Mouse (Mus musculus) left cerebral cortex, adult 8-10 months (tissue): ENCODE measurements around the gene Cyp2a4. TPM values are rescaled to one million over a fixed set of nuclear protein-coding genes. Genes with fewer than 3 reads are reported as not detected.
"Not testable (repeated sequence)": the region's sequence is repeated elsewhere in the genome, so short reads cannot be mapped to it uniquely, and the experiment has no call there.

Experiments
- DNase-seq, 2 experiments: peaks; one replicate each; pipeline ENCODE4 v3.0.0; 2022; ENCODE audit warnings: low spot score in 2 of 2
- total RNA-seq, 4 experiments: library from RNA; stranded (reverse); gene quantifications; 2 replicates each; pipeline ENCODE4 v1.2.4; 2022

The Cyp2a4 gene
- total RNA-seq: not detected

DNA sequence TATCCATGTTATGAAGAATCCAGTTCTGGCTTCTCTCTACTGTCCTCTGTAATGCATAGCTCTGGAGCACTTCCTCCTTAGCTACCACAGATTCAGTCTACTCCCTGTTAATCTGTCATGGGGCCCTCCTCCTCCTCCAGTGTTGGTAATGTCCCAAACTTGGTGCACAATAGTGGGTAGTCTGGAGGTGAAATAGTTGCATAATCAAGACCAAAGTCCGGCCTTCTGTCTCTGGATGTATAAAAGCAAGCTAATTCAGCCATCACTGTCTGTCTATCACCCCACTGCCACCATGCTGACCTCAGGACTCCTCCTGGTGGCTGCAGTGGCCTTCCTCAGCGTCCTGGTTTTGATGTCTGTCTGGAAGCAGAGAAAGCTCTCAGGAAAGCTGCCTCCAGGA lies at the start of gene Cyp2a4:
Gene Cyp2a4, plus strand, starts transcription at position 244 of the 400 bp plus-strand sequence.
- not testable (repeated sequence) for DNase-seq

- not testable (repeated sequence) for DNase-seq
Measured at GRCm38 (mm10) chr7:26260034-26260433, 46.9 kb upstream of the Cyp2a4 start, which contains the start of gene Vmn1r184. Gene Vmn1r184 (plus strand): TSS chr7:26260334.

DNA sequence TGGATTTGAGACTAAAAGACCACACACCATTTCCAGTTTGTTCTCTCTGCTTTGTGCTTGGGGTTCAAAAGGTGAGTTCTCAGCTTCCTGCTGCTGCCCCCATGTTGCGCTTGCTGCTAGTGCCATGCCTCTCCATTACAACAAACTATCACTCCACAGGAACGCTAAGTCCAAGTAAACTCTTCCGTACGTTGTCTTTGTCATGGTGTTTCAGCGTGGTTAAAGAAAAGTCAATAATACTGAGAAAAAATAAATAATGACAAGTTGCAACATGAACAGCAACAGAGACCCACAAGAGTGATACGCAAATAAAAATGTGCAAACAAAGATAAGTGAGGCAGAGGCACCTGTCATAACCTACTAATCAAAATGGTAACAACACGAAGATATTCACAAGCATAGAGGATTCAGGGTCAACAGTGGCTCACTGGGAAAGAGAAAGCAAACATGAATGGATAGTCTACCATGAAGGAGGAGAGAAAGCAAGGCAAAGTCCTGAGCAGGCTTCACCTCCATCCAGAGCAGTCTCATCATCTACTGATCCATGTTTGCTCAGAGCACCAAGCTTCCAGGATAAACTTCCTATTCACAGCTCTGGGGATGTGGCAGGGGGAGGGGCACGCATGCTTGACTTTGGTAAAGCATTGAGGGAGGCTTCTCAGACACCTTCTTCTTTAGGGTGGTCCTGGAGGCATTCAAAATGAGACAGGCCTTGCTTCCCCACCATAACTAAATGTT lies 3.4 kb upstream of the Cyp2a4 start:
- DNase-seq: not testable (repeated sequence)

DNA sequence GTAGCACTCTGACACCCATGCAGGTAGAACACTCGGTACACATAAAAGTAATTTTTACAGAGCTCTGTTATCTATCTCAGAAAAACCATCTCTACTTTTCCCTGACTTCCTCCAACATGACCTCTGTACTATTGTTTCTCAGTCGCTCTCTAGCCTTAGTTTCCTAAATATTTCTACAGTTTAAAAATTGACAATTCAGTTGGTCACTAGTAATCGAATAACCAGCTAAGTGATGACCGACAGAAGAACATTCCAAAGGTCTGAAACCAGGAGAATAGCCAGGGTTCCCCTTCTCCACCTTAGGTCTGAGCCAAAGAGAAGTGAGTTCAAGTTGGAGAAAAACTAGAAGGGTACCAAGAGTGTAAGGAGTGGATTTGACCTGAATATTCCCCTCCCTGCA lies 4.8 kb downstream of the Cyp2a4 start:
- not testable (repeated sequence) for DNase-seq

DNA sequence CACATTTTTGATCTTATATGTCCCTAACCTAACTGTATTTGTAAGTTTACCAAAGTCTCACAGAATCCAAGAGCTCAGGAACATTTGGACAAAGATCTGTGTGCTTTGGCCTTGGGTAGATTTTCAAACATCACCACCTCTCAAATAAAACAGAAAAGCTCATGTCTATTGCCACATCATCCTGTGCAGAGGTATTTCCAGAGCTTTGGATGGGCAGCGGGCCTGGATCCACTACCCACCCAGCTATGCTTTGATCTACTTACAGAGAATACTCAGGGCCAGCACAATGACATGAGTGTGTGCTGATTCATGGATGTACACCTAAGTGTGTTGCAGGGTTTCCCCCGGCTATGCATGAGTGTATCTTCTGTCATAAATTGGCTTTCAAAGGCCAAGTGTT lies 8.2 kb downstream of the Cyp2a4 start:
- not testable (repeated sequence) for DNase-seq

- DNase-seq: not testable (repeated sequence)
Measured at GRCm38 (mm10) chr7:26315809-26316208, 8.8 kb downstream of the Cyp2a4 start.

DNA sequence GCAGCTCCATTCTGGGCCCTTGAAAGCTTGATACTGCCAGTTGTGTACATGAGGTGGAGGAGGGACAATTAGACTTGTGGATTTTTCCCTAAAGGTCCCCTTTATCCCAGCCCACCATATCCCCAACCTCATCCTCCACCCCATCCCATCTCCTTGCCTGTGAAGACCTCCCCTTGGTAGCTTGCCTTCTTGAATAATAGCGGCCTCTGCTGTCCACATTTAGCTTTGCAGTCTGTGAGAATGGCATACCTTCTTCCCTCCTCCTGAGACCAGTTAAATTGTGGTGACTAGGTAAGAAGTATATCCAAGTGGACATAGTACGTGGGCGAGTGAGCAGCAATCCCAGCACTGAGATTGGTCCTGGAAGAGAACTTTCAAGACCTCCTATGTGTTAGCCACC lies 13.4 kb downstream of the Cyp2a4 start:
- not testable (repeated sequence) for DNase-seq

DNA sequence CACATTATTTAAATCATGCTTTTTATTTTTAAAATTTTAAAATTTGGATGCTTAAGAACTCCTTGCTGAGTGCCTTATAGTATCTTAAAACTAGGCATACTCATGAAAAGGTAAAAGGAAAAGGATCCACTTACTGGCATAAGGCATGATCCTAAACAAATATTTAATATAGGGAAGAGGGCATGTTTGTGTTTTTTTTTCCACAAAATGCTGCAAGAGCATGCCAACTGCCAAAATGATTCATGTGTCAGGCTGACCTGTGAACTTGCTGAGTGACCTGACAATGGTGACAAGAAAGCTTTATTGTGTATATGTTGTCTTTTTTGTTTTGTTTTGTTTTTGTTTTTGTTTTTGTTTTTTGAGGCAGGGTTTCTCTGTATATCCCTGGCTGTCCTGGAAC lies 43.2 kb downstream of the Cyp2a4 start:
- not testable (repeated sequence) for DNase-seq

DNA sequence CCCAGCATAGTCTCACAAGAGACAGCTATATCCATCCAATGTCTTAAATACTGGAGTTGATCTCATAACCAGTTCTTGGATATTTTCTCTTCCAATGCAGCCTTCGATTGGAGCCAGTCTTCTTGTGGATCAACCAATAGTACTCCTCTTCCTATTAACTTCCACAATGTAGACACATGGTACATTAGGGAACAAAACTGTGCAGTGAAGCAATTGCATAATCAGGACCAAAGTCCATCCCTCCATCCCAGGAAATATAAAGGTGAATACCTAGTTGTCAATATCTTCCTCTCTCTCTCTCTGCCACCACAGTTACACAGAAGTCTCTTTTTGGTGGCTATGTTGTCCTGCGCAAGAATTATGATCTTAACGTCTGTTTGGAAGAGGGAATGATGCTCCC lies 45.3 kb downstream of the Cyp2a4 start:
- not testable (repeated sequence) for DNase-seq

DNA sequence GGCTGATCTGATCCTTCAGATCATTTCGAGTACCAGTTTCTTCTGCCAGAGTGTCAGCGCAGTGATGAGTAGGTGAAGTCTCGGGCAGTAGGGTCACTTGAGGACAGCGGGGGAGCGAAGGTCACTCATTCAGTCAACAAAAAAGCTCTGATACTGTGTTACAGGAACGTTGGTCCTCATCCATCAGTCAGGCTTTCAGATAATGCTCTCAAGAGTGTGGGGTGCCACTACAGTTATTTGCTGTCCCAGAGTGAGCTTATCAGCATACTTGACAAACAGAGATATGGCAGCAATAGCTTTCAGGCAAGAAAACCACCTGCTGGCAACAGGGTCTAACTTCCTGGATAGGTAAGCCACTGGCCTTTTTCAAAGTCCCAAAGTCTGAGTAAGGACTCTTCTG lies 49.8 kb downstream of the Cyp2a4 start:
- DNase-seq: not testable (repeated sequence)

Other genes with a start within 250 kb of the Cyp2a4 start
- gene Cyp2b13, start 245.7 kb upstream of the Cyp2a4 start, total RNA-seq: not detected
- not detected for gene Cyp2b9, start 133.8 kb upstream of the Cyp2a4 start, total RNA-seq
- not detected for gene Vmn1r184, start 46.8 kb upstream of the Cyp2a4 start, total RNA-seq
- gene Nlrp9c, start 96.5 kb downstream of the Cyp2a4 start, total RNA-seq: not detected
- gene Nlrp4a, start 127.9 kb downstream of the Cyp2a4 start, total RNA-seq: not detected
- not detected for gene Nlrp9a, start 227.9 kb downstream of the Cyp2a4 start, total RNA-seq